Mouse (Mus musculus) spleen, postnatal 4 days (tissue): ENCODE measurements around the gene Uqcrc2.

Experiments
- DNase-seq, 2 experiments: peaks; one replicate each; pipeline ENCODE4 v3.0.0; 2022; ENCODE audit warnings: low spot score in 2 of 2

Gene Uqcrc2

DNA sequence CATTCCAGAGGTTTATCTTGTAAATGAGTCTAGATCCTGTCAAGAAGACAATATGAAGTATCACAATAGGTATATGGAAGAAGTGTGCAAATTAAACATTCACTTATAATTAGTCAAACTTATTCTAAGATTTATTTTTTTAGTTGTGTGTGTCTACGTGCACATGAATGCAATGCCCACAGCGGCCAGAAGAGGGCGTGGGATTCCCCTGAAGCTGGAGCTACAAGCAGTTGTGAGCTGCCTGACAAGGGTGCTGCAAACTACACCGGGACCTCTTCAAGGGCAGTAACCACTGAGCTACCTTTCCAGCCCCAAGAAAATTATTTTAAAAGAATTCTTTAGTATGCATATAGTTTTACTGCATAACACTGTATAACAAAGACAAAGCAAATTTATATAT lies 55.7 kb downstream of the Uqcrc2 start:
- DNase-seq: peak; percentile 39 to 77

DNA sequence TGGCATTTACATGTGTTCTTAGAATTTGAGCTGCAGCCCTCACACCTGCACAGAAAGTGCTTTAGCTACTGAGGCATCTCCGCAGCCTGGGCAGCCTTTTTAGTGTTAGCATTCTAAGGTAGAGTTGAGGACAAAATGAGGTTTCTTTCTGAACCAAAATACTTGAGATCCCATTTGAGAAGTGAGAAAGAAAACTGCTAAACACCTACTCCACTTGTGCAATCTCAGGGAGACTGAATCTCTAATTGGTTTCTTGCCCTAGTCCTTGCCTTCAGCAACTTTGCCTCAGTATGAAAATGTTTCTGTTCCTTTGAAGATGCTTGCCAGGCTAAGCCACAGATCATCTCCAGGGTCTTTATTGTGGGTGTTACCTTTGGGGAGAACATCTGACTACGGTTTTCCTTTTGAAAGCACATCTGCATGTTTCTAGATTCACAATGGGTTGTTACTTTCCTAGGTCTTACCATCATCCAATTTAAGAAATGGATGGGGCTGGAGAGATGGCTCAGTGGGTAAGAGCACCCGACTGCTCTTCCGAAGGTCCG lies 58.9 kb downstream of the Uqcrc2 start:
- no peak for DNase-seq

DNA sequence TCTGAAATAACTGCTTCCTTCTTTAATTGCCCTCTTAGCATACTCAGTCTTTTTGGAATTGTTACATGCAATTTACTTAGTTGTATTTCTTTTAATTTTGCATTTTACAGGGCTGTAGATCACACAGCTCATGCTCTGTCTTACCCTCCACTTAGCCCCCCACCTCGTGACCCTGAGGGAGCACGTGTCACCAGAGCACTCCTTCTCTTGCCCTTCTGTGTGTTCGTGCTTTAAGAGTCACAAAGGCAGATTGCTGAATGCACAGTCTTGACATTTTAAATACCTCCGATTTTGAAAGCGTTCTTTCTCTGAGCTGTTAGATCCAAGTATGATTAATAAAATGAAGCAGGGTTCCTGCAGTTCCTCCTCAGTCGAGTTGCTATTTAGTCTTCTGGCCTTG lies 60.2 kb downstream of the Uqcrc2 start:
- no peak for DNase-seq

DNA sequence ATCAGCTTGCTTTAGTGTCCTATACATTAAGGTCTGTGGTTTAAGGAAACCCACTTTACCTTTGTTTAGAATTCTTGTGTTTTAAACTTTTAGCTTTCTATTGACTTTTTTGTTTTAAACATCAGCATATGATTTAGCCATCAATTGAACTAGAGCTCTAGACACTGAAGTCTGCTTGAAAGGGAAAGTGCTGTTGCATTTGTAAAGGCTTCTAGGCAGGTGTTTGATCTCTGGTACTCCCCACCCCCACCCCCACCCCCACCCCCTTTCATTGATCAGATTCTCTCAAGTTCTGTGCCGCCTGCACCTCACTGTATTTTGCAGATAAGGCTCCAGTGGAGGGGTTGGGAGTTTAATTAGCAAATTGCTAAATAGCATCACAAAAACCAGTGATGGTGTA lies 60.7 kb downstream of the Uqcrc2 start:
- no peak for DNase-seq

DNA sequence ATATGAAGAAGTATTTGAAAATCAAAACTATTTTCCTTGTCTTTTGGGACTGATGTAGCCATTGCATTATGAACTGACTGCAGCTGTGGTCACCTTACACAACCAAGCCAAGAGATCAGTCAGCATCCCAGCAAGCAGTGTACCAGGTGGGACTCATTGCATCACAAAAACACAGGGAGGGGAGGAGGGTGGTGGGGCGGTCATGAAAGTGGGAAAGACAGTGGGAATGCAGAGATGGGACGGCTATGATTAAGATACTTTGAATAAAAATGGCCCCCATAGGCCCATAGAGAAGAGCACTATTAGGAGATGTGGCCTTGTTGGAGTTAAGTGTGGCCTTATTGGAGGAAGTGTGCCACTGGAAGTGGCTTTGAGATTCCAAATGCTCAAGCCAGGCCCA lies 61.4 kb downstream of the Uqcrc2 start:
- DNase-seq: no peak

DNA sequence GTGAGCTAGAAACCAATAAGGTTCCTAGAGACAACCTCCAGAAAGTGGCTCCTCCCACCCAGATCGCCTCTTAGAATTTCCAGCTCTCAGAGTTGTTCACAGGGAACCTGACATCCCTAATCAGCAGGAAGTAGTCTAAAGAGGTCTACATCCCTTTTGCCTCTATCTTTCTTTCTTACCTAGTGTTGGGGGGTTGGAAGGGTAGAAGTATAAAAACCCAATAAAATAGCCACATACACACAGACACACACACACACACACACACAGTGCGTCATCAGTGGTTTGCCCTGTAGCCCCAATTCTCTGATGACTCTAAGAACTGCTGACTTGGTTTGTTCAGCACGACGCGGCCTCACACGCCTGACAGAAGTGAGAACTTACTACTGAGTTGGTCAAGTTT lies 64.6 kb downstream of the Uqcrc2 start:
- no peak for DNase-seq

DNA sequence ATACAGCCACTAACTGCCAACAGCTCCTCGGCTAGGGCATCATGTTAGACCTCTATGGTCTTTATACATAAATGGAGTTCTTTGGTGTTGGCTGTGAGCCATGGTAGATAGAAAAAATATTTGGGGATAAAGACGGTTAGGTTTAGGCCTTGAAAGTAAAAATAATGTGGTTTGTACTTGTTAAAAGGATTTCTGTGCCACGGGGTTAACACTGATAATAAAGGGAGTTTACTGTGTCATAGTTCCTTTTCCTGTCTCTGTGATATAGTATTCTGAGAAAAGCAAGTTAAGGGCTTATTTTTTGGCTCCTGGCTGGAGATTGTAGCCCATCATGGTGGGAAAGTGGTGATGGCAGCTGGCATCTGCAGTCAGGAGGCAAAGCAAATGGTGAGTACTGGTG lies 68.9 kb downstream of the Uqcrc2 start:
- no peak for DNase-seq
